Mouse (Mus musculus) ES-Bruce4 (cell line): Measurements from ENCODE around the gene Trio. TPM values are rescaled to one million over a fixed set of nuclear protein-coding genes. Genes with fewer than 3 reads are reported as not detected.
A peak's percentile ranks its signal among the peaks of the same experiment; 100 is the strongest.

Experiments used
- H3K27ac ChIP-seq: 2 replicates; pipeline ENCODE4 v1.5.1; 2012; ENCODE audit warnings: low read length, inconsistent platforms; ENCODE audit not compliant: insufficient read depth
- H3K27me3 ChIP-seq: 2 replicates; pipeline ENCODE4 v1.6.1; 2012; ENCODE audit warnings: mild to moderate bottlenecking, low read length, inconsistent platforms; ENCODE audit not compliant: control insufficient read depth, poor library complexity, insufficient read depth, severe bottlenecking
- H3K36me3 ChIP-seq: 2 replicates; pipeline ENCODE4 v1.6.1; 2012; ENCODE audit warnings: inconsistent platforms, mild to moderate bottlenecking, low read length, moderate library complexity; ENCODE audit not compliant: control insufficient read depth, poor library complexity, insufficient read depth, severe bottlenecking
- H3K4me1 ChIP-seq: one replicate; pipeline ENCODE4 v1.8.1; 2011; ENCODE audit warnings: low read length; ENCODE audit not compliant: control insufficient read depth, insufficient read depth
- H3K4me3 ChIP-seq: 2 replicates; pipeline ENCODE4 v1.5.1; 2011; ENCODE audit warnings: low read depth, mild to moderate bottlenecking, low read length
- H3K9ac ChIP-seq: 2 replicates; pipeline ENCODE4 v1.6.1; 2012; ENCODE audit warnings: low read depth, mild to moderate bottlenecking, inconsistent platforms; ENCODE audit not compliant: poor library complexity, severe bottlenecking
- H3K9me3 ChIP-seq: replicated peaks from 2 replicates; pipeline ENCODE4 v1.6.1; 2012; ENCODE audit warnings: mild to moderate bottlenecking, low read length, inconsistent platforms; ENCODE audit not compliant: control insufficient read depth, poor library complexity, insufficient read depth, severe bottlenecking
- CTCF ChIP-seq: IDR thresholded peaks from one replicate; pipeline ENCODE4 v1.8.1; 2011; ENCODE audit warnings: low read depth, low read length
- EP300 ChIP-seq: IDR thresholded peaks from 2 replicates; pipeline ENCODE4 v1.6.1; 2011; ENCODE audit warnings: low read depth, low read length; ENCODE audit not compliant: insufficient read depth
- POLR2A ChIP-seq: IDR thresholded peaks from one replicate; pipeline ENCODE4 v1.8.1; 2011; ENCODE audit warnings: low read length; ENCODE audit not compliant: insufficient read depth
- polyA plus RNA-seq: library from polyadenylated mRNA; stranded (reverse); fragments of >200 nt; gene quantifications from 2 replicates; pipeline ENCODE4 v1.2.4, GENCODE M21; 2011; ENCODE audit warnings: low read depth; ENCODE audit not compliant: missing spikeins, insufficient read depth, insufficient read length

Trio gene
- polyA plus RNA-seq, 1 experiment: 62.2 TPM

DNA sequence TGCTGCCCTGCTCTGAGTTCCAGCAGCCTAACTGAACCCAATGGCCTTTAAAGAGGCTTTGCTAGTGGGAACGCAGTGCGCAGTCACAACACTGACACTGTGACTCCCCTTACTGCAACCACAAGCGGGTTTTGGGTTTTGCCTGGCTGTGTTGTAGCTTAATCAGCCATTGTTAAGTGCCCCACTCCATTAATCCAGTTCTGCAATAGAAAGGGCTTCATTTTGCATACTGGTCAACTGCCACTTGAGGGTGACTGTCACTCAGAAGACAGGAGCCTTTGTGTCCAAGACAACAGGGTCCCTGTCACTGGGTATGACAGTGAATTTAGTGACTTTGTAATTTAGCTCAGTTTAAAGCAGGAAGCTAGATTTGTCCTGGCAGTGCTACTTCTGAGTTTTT is 23.1 kb downstream of the Trio start:
- TF ChIP-seq EP300 (no peak), POLR2A (no peak), CTCF (no peak)
- Histone ChIP-seq H3K4me1 (peaks cover 3% of the 10 kb centered on the region), H3K36me3 (no peaks in the 10 kb centered on the region), H3K9me3 (no peaks in the 10 kb centered on the region), H3K27ac (no peak overlapping the region), H3K27me3 (no peaks in the 10 kb centered on the region), H3K9ac (no peak overlapping the region), H3K4me3 (no peak overlapping the region)

DNA sequence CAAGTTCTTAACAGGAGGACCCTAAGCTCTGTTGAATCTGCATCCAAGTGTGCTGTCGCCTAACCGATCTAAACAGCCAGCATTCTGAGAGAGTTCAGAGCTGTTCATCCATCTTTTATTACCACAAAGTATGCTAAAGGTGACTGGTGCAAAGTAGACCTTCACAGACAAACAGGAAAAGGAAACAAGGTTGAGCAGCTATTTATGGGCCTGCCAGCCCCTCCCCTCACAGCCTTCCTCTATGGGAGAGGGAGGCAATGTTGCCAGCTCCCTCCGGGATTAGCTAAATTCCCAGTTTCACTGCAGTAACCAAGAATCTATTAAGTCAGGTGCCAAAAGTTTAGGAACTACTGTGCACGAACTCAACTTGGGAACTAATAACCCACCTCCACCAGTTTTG is 24.3 kb downstream of the Trio start:
- no peaks in the 10 kb centered on the region for H3K36me3 ChIP-seq
- peaks cover 3% of the 10 kb centered on the region for H3K4me1 ChIP-seq
- H3K9ac ChIP-seq: no peak overlapping the region
- TF ChIP-seq POLR2A (no peak), CTCF (no peak), EP300 (no peak)
- no peaks in the 10 kb centered on the region for H3K27me3 ChIP-seq
- H3K27ac ChIP-seq: no peak overlapping the region
- H3K4me3 ChIP-seq: no peak overlapping the region
- H3K9me3 ChIP-seq: no peaks in the 10 kb centered on the region

- H3K4me1 ChIP-seq: peaks cover 9% of the 10 kb centered on the region
These were observed 26.9 kb downstream of the Trio start for GRCm38 (mm10) chr15:27998621-27999359.

DNA sequence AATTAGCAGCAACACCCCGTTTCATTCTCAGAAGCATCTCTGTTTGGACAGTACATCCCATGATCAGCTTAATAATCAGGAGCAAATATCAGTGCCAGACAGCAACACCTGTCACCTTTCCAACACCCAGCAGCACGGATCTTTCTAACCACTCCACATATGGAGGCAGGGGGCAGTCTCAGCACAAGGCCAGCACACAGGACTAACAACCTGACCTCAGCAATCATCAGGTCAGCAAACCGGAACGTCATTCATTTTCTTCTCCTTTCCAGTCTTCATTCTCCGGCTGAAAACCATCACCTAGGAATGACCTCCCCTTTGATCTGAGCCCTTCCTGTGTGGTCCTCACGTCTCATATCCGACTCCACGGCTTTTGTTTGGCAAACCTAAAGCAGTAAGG is 27.7 kb downstream of the Trio start:
- no peak overlapping the region for H3K9ac ChIP-seq
- H3K27me3 ChIP-seq: no peaks in the 10 kb centered on the region
- TF ChIP-seq CTCF: no peak
- TF ChIP-seq POLR2A: no peak
- TF ChIP-seq EP300: no peak
- H3K9me3 ChIP-seq: no peaks in the 10 kb centered on the region
- H3K27ac ChIP-seq: no peak overlapping the region
- H3K36me3 ChIP-seq: no peaks in the 10 kb centered on the region
- H3K4me3 ChIP-seq: no peak overlapping the region
- H3K4me1 ChIP-seq: peaks cover 9% of the 10 kb centered on the region

More at GRCm38 (mm10) chr15:27998621-27999359, 26.9 kb downstream of the Trio start:
- H3K27me3 ChIP-seq: no peaks in the 10 kb centered on the region
- H3K4me3 ChIP-seq: no peak overlapping the region
- H3K27ac ChIP-seq: no peak overlapping the region
- TF ChIP-seq CTCF (no peak), EP300 (peak; percentile 87)
- H3K36me3 ChIP-seq: no peaks in the 10 kb centered on the region
- H3K9ac ChIP-seq: no peak overlapping the region
- no peaks in the 10 kb centered on the region for H3K9me3 ChIP-seq

DNA sequence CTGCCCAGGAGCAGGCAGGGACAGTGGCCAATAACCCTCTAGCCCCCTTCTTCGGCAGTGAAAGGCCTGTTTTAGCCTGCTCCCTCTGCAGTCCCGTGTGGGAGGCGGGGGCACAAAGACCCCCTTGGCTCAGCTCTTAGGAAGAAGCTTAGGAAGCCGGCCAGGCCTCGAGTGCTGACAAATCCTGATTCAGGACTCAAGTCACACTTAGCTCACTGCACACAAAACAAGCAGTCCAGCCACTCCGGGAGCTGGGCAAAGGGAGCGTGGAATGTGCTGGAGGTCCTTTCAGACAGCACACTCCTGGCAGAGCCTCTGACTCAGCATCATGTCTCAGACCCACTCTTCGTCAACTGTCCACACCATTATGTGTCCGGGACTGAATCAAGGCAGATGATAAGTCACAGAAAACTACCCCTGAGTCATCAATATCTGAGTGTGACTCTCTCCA is 28.2 kb downstream of the Trio start:
- no peak overlapping the region for H3K9ac ChIP-seq
- TF ChIP-seq CTCF (no peak), EP300 (no peak), POLR2A (no peak)
- peaks cover 9% of the 10 kb centered on the region for H3K4me1 ChIP-seq
- H3K9me3 ChIP-seq: no peaks in the 10 kb centered on the region
- H3K4me3 ChIP-seq: no peak overlapping the region
- no peaks in the 10 kb centered on the region for H3K27me3 ChIP-seq
- H3K27ac ChIP-seq: no peak overlapping the region
- no peaks in the 10 kb centered on the region for H3K36me3 ChIP-seq

GRCm38 (mm10) chr15:27996750-27997149 is 28.9 kb downstream of the Trio start:
- H3K4me3 ChIP-seq: no peak overlapping the region
- no peaks in the 10 kb centered on the region for H3K27me3 ChIP-seq
- no peaks in the 10 kb centered on the region for H3K36me3 ChIP-seq
- H3K9ac ChIP-seq: no peak overlapping the region
- no peak overlapping the region for H3K27ac ChIP-seq
- TF ChIP-seq POLR2A (no peak), EP300 (no peak)
- no peaks in the 10 kb centered on the region for H3K9me3 ChIP-seq
- H3K4me1 ChIP-seq: peaks cover 11% of the 10 kb centered on the region
